19 mouse cellular contexts compared by ENCODE assay signal in the genomic region with DNA sequence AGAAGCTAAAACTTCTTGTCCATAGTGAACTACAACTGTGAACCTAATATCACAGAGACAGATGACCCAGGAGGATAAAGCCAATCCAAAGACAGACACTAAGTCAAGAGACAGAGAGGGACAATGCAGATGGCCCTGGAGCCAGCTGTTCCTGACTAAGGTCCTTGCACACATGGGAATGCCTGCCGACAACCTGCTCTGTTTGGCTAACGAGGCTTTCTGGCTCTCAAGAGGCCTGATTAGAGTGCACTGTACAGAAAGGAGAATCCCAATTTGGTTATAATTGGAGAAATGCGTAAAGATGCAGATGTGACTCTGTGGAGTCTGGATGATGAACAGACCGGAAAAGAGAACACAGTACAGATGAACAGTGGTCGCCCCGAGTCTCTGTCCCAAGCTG.
DNase-seq lines count a peak whose midpoint lies in the region; ATAC-seq lines count a peak whose summit lies in the region.
"Had no signal": no experiment of that assay in that cellular context is flagged by ENCODE, and none has a peak within 500 bp of the region (broad histone marks: within the 10 kb centered on the region; RNA-seq: fewer than 3 reads in every experiment).

No protein-coding gene starts in this region.

- no peak overlapping the region for H3K27ac ChIP-seq in neural tube, embryonic 13.5 days (replicated peaks)
- no peak overlapping the region for H3K27ac ChIP-seq in neural tube, embryonic 15.5 days (replicated peaks)
- H3K27ac ChIP-seq in embryonic facial prominence, embryonic 15.5 days (replicated peaks) = no peak overlapping the region
- no peak overlapping the region for H3K27ac ChIP-seq in midbrain, embryonic 15.5 days
- H3K27ac ChIP-seq: forebrain, embryonic 13.5 days; gastrocnemius, adult 2 months had no signal

- DNase-seq in frontal cortex, postnatal 14 days (ENCODE audit: low spot score in 2 of 2) = no peak
- DNase-seq in retina, embryonic 14.5 days (ENCODE audit: low spot score) = no peak
- DNase-seq in cerebellum, postnatal 14 days = no peak
- DNase-seq: adrenal gland, postnatal 10 days; cerebellum, adult 18-20 months; cerebellum, adult 9-11 months; gastrocnemius, adult 2 months; gastrocnemius, postnatal 25 days had no signal

- peaks cover 9% of the 10 kb centered on the region for H3K4me1 ChIP-seq in neural tube, embryonic 13.5 days (replicated peaks)
- H3K4me1 ChIP-seq in neural tube, embryonic 15.5 days = 0 out of 2 replicates have a peak, but pooled peaks cover 3% of the 10 kb centered on the region
- H3K4me1 ChIP-seq in embryonic facial prominence, embryonic 15.5 days = no peaks in the 10 kb centered on the region
- H3K4me1 ChIP-seq in midbrain, embryonic 15.5 days = no peaks in the 10 kb centered on the region

- no peak overlapping the region for H3K9ac ChIP-seq in neural tube, embryonic 13.5 days
- H3K9ac ChIP-seq in neural tube, embryonic 15.5 days (replicated peaks) = no peak overlapping the region
- H3K9ac ChIP-seq in embryonic facial prominence, embryonic 15.5 days = no peak overlapping the region
- no peak overlapping the region for H3K9ac ChIP-seq in midbrain, embryonic 15.5 days
- H3K9ac ChIP-seq: forebrain, embryonic 13.5 days; heart, embryonic 12.5 days had no signal

- H3K4me2 ChIP-seq in neural tube, embryonic 13.5 days = no peak overlapping the region
- no peak overlapping the region for H3K4me2 ChIP-seq in neural tube, embryonic 15.5 days
- H3K4me2 ChIP-seq in embryonic facial prominence, embryonic 15.5 days (replicated peaks) = no peak overlapping the region
- no peak overlapping the region for H3K4me2 ChIP-seq in midbrain, embryonic 15.5 days
- H3K4me2 ChIP-seq: forebrain, embryonic 13.5 days; heart, embryonic 12.5 days had no signal

- peak; percentile 35; the same call in 1 of the 2 replicates for ATAC-seq in frontal cortex, adult (ENCODE audit: low TSS enrichment)
- ATAC-seq in neural tube, embryonic 13.5 days (ENCODE audit: low read depth) = 0 out of 2 replicates have a peak, but pooled peaks have one; percentile 57
- no peak for ATAC-seq in neural tube, embryonic 15.5 days (ENCODE audit: low FRiP score)
- peak; percentile 64; the same call in 1 of the 2 replicates for ATAC-seq in embryonic facial prominence, embryonic 15.5 days (ENCODE audit: insufficient number of reproducible peaks, low FRiP score, low TSS enrichment, low read depth)
- ATAC-seq in midbrain, embryonic 15.5 days (replicated peaks) = 0 out of 2 replicates have a peak, but pooled peaks have one; percentile 50
- ATAC-seq: CD4-positive, CD25-positive, alpha-beta regulatory T cell, adult 4 months; forebrain, embryonic 13.5 days; hindbrain, embryonic 16.5 days; inflammation-experienced regulatory T-cells, adult 6 months had no signal

- no peaks in the 10 kb centered on the region for H3K9me3 ChIP-seq in neural tube, embryonic 13.5 days
- no peaks in the 10 kb centered on the region for H3K9me3 ChIP-seq in neural tube, embryonic 15.5 days (replicated peaks)
- no peaks in the 10 kb centered on the region for H3K9me3 ChIP-seq in embryonic facial prominence, embryonic 15.5 days (replicated peaks)
- no peaks in the 10 kb centered on the region for H3K9me3 ChIP-seq in midbrain, embryonic 15.5 days
- H3K9me3 ChIP-seq: forebrain, embryonic 13.5 days; G1E; heart, embryonic 12.5 days had no signal

- no peaks in the 10 kb centered on the region for H3K36me3 ChIP-seq in neural tube, embryonic 13.5 days
- no peaks in the 10 kb centered on the region for H3K36me3 ChIP-seq in neural tube, embryonic 15.5 days
- H3K36me3 ChIP-seq in embryonic facial prominence, embryonic 15.5 days = no peaks in the 10 kb centered on the region
- no peaks in the 10 kb centered on the region for H3K36me3 ChIP-seq in midbrain, embryonic 15.5 days (replicated peaks)

- 58% methylated on average over 6 of the region's 6 CpGs for WGBS in neural tube, embryonic 13.5 days
- WGBS in neural tube, embryonic 15.5 days = 55% methylated on average over 6 of the region's 6 CpGs
- 67% methylated on average over 6 of the region's 6 CpGs for WGBS in embryonic facial prominence, embryonic 15.5 days
- 47% methylated on average over 6 of the region's 6 CpGs for WGBS in midbrain, embryonic 15.5 days

- H3K27me3 ChIP-seq in neural tube, embryonic 13.5 days = no peaks in the 10 kb centered on the region
- H3K27me3 ChIP-seq in neural tube, embryonic 15.5 days (replicated peaks) = no peaks in the 10 kb centered on the region
- H3K27me3 ChIP-seq in embryonic facial prominence, embryonic 15.5 days = no peaks in the 10 kb centered on the region
- H3K27me3 ChIP-seq in midbrain, embryonic 15.5 days (replicated peaks) = no peaks in the 10 kb centered on the region
- H3K27me3 ChIP-seq: forebrain, embryonic 13.5 days; heart, embryonic 12.5 days had no signal

- no peak overlapping the region for H3K4me3 ChIP-seq in neural tube, embryonic 13.5 days
- H3K4me3 ChIP-seq in neural tube, embryonic 15.5 days (replicated peaks) = no peak overlapping the region
- no peak overlapping the region for H3K4me3 ChIP-seq in embryonic facial prominence, embryonic 15.5 days (replicated peaks)
- no peak overlapping the region for H3K4me3 ChIP-seq in midbrain, embryonic 15.5 days
- H3K4me3 ChIP-seq: forebrain, embryonic 13.5 days; gastrocnemius, adult 2 months; heart, embryonic 12.5 days had no signal
